Mouse (Mus musculus): ENCODE measurements around the gene Rabgef1. TPM values are rescaled to one million over a fixed set of nuclear protein-coding genes. Genes with fewer than 3 reads are reported as not detected.

The Rabgef1 gene
- total and polyA plus RNA-seq, 3 experiments, result 20.1 to 34.4 (median 26.4) TPM

GRCm38 (mm10) chr5:130218336-130218735 is 46.7 kb downstream of the Rabgef1 start:
- dilution Hi-C loops (cut with MboI; ENCODE audit: extremely low pct_ligation_motif_present, extremely low pct_unique_long_range_greater_than_20kb, low sequenced_read_pairs) (no loop called here), in situ Hi-C loops (cut with MboI; ENCODE audit: low pct_ligation_motif_present, low pct_unique_long_range_greater_than_20kb, low sequenced_read_pairs) (no loop called here)
- Histone ChIP-seq H3K4me1 (ENCODE audit: control insufficient read depth in 1 of 2, insufficient read depth in 2 of 2) (peaks cover 0 to 10% of the 10 kb centered on the region in 2 experiments; a peak in 2 of 4 replicates), H3K4me3 (replicated peaks in 1 of 3; ENCODE audit: low read depth in 2 of 3, low read length in 2 of 3, poor library complexity in 1 of 3) (no peak overlapping the region), H3K27ac (ENCODE audit: insufficient read depth, low read depth) (no peak overlapping the region), H3K9ac (ENCODE audit: insufficient read depth, low read depth) (no peak overlapping the region), H3K27me3 (replicated peaks) (no peaks in the 10 kb centered on the region), H3K79me2 (replicated peaks; ENCODE audit: control insufficient read depth, extremely low read depth, insufficient read depth, poor library complexity, severe bottlenecking) (peaks cover 12% of the 10 kb centered on the region), H3K9me3 (replicated peaks; ENCODE audit: low read length) (no peaks in the 10 kb centered on the region), H3K36me3 (replicated peaks in 1 of 2; ENCODE audit: control insufficient read depth in 1 of 2, insufficient read depth in 1 of 2, low read length in 1 of 2) (peaks cover 7 to 26% of the 10 kb centered on the region in 2 experiments), H3K4me2 (ENCODE audit: insufficient read depth, low read depth, poor library complexity, severe bottlenecking) (no peak overlapping the region)
- no peak for DNase-seq (ENCODE audit: extremely low read depth)
- no peak for TF ChIP-seq MAZ (IDR thresholded peaks at IDR 0.05; ENCODE audit: low read depth, low read length)
- TF ChIP-seq JUND (conservative IDR thresholded peaks at IDR 0.05; ENCODE audit: low read depth, low read length), result no peak
- TF ChIP-seq TBP (conservative IDR thresholded peaks at IDR 0.05; ENCODE audit: low read depth, low read length), result no peak
- TF ChIP-seq TCF12 (IDR thresholded peaks at IDR 0.05; ENCODE audit: low read depth, low read length), result no peak
- no peak for TF ChIP-seq ELF1 (IDR thresholded peaks at IDR 0.05; ENCODE audit: low read depth, low read length)
- no peak for TF ChIP-seq CHD1 (IDR thresholded peaks at IDR 0.05; ENCODE audit: low read depth, low read length)
- TF ChIP-seq UBTF (IDR thresholded peaks at IDR 0.05; ENCODE audit: low read depth, low read length), result no peak
- no peak for TF ChIP-seq KAT2A (IDR thresholded peaks at IDR 0.05; ENCODE audit: insufficient replicate concordance, low read length)
- no peak for TF ChIP-seq SMC3 (IDR thresholded peaks at IDR 0.05; ENCODE audit: low read depth, low read length)
- TF ChIP-seq MAX (IDR thresholded peaks at IDR 0.05; ENCODE audit: low read length), result no peak
- TF ChIP-seq CTCF (conservative IDR thresholded peaks at IDR 0.05 in 1 of 2, IDR thresholded peaks at IDR 0.05 in 1 of 2; ENCODE audit: low read depth in 2 of 2, low read length in 2 of 2), result no peak
- TF ChIP-seq USF1 (IDR thresholded peaks at IDR 0.05; ENCODE audit: low read depth, low read length), result no peak
- no peak for TF ChIP-seq E2F4 (IDR thresholded peaks at IDR 0.05; ENCODE audit: insufficient replicate concordance, low read depth, low read length)
- no peak for TF ChIP-seq GABPA (IDR thresholded peaks at IDR 0.05; ENCODE audit: insufficient replicate concordance, low read depth, low read length)
- no peak for TF ChIP-seq MYC (IDR thresholded peaks at IDR 0.05; ENCODE audit: low read depth, low read length)
- TF ChIP-seq EP300 (IDR thresholded peaks at IDR 0.05; ENCODE audit: low read length), result no peak
- TF ChIP-seq ZMIZ1 (IDR thresholded peaks at IDR 0.05; ENCODE audit: low read depth, low read length), result no peak

- dilution Hi-C loops (cut with MboI; ENCODE audit: extremely low pct_ligation_motif_present, extremely low pct_unique_long_range_greater_than_20kb, low sequenced_read_pairs), result no loop called here
- Histone ChIP-seq H3K4me1 (ENCODE audit: control insufficient read depth in 1 of 2, insufficient read depth in 2 of 2) (peaks cover 6 to 30% of the 10 kb centered on the region in 2 experiments), H3K27me3 (replicated peaks) (no peaks in the 10 kb centered on the region), H3K9me3 (replicated peaks; ENCODE audit: low read length) (no peaks in the 10 kb centered on the region), H3K4me2 (ENCODE audit: insufficient read depth, low read depth, poor library complexity, severe bottlenecking) (peak overlapping the region; percentile 69), H3K27ac (ENCODE audit: insufficient read depth, low read depth) (no peak overlapping the region), H3K4me3 (replicated peaks in 1 of 3; ENCODE audit: low read depth in 2 of 3, low read length in 2 of 3, poor library complexity in 1 of 3) (peak overlapping the region in 2 of 3 experiments; percentile 78 to 99), H3K9ac (ENCODE audit: insufficient read depth, low read depth) (peak overlapping the region; percentile 88), H3K36me3 (replicated peaks in 1 of 2; ENCODE audit: control insufficient read depth in 1 of 2, insufficient read depth in 1 of 2, low read length in 1 of 2) (peaks cover 9 to 21% of the 10 kb centered on the region in 2 experiments), H3K79me2 (replicated peaks; ENCODE audit: control insufficient read depth, extremely low read depth, insufficient read depth, poor library complexity, severe bottlenecking) (peaks cover 42% of the 10 kb centered on the region)
- in situ Hi-C loops (cut with MboI; ENCODE audit: low pct_ligation_motif_present, low pct_unique_long_range_greater_than_20kb, low sequenced_read_pairs), result no loop called here
- DNase-seq (ENCODE audit: extremely low read depth), result no peak
- peak; percentile 55 for TF ChIP-seq ZNF384 (IDR thresholded peaks at IDR 0.05; ENCODE audit: low read depth, low read length)
- TF ChIP-seq NRF1 (IDR thresholded peaks at IDR 0.05; ENCODE audit: low read depth, low read length), result no peak
These were observed 49.7 kb downstream of the Rabgef1 start for GRCm38 (mm10) chr5:130221316-130221715.
